Mouse (Mus musculus): ENCODE results near the gene Zcchc7. TPM values are rescaled to one million over a fixed set of nuclear protein-coding genes. Genes with fewer than 3 reads are reported as not detected.

Gene Zcchc7
- total and polyA plus RNA-seq, 3 experiments: 17.8 to 18.2 TPM; not detected in 1

GRCm38 (mm10) chr4:44712786-44713553 lies 42.7 kb upstream of the Zcchc7 start:
- no peaks in the 10 kb centered on the region for H3K9me3 ChIP-seq (replicated peaks; ENCODE audit: insufficient read depth, low read length)
- TF ChIP-seq POLR2AphosphoS5 (IDR thresholded peaks at IDR 0.05; ENCODE audit: borderline replicate concordance, low read depth, low read length): no peak
- TF ChIP-seq MEF2A (IDR thresholded peaks at IDR 0.05; ENCODE audit: extremely low read depth, insufficient replicate concordance, low read depth, low read length, poor library complexity, severe bottlenecking): no peak
- no peak for TF ChIP-seq POLR2A (IDR thresholded peaks at IDR 0.05; ENCODE audit: control insufficient read depth in 1 of 2, insufficient read depth in 1 of 2, low read depth in 1 of 2, low read length in 2 of 2, poor library complexity in 1 of 2)
- TF ChIP-seq CTCF (IDR thresholded peaks at IDR 0.05 in 2 of 3, conservative IDR thresholded peaks at IDR 0.05 in 1 of 3; ENCODE audit: control insufficient read depth in 1 of 3, insufficient read depth in 1 of 3, low read depth in 2 of 3, low read length in 3 of 3, poor library complexity in 1 of 3, severe bottlenecking in 1 of 3): no peak
- no peak for TF ChIP-seq NELFE (IDR thresholded peaks at IDR 0.05; ENCODE audit: low read depth, low read length)
- TF ChIP-seq CHD2 (IDR thresholded peaks at IDR 0.05; ENCODE audit: low read length): no peak
- no peak for TF ChIP-seq ELF1 (IDR thresholded peaks at IDR 0.05; ENCODE audit: low read depth, low read length)
- no peak for TF ChIP-seq TBP (IDR thresholded peaks at IDR 0.05; ENCODE audit: low read depth, low read length)
- TF ChIP-seq ZMIZ1 (IDR thresholded peaks at IDR 0.05; ENCODE audit: low read depth, low read length): no peak
- TF ChIP-seq SMC3 (IDR thresholded peaks at IDR 0.05; ENCODE audit: low read depth, low read length): no peak
- TF ChIP-seq ZC3H11A (IDR thresholded peaks at IDR 0.05; ENCODE audit: low read depth, low read length): no peak
- H3K4me1 ChIP-seq (ENCODE audit: control insufficient read depth in 1 of 2, insufficient read depth in 2 of 2, low read length in 2 of 2): no peaks in the 10 kb centered on the region
- peaks cover 2 to 3% of the 10 kb centered on the region in 2 experiments; a peak in 2 of 4 replicates for H3K27me3 ChIP-seq (ENCODE audit: control insufficient read depth in 1 of 2, insufficient read depth in 2 of 2, low read length in 2 of 2)
- no peaks in the 10 kb centered on the region for H3K36me3 ChIP-seq (ENCODE audit: control insufficient read depth in 1 of 2, insufficient read depth in 2 of 2, low read length in 2 of 2)
- no peak for DNase-seq (ENCODE audit: low read depth, low spot score)
- no peak overlapping the region for H3K27ac ChIP-seq (ENCODE audit: control insufficient read depth, low read depth, low read length)
- no peak overlapping the region for H3K4me3 ChIP-seq (ENCODE audit: control insufficient read depth in 1 of 2, insufficient read depth in 1 of 2, low read depth in 2 of 2, low read length in 2 of 2)
- no peaks in the 10 kb centered on the region for H3K79me2 ChIP-seq (ENCODE audit: control insufficient read depth, insufficient read depth, low read length, poor library complexity)
- H3K9ac ChIP-seq (ENCODE audit: control insufficient read depth, low read depth, low read length, poor library complexity, severe bottlenecking): no peak overlapping the region

- TF ChIP-seq CHD2 (IDR thresholded peaks at IDR 0.05; ENCODE audit: low read length) (no peak), E2F4 (IDR thresholded peaks at IDR 0.05; ENCODE audit: borderline replicate concordance, low read depth, low read length) (no peak), TCF12 (IDR thresholded peaks at IDR 0.05; ENCODE audit: low read depth, low read length) (no peak), ZNF384 (IDR thresholded peaks at IDR 0.05; ENCODE audit: low read depth, low read length) (no peak), MYB (IDR thresholded peaks at IDR 0.05; ENCODE audit: low read depth, low read length) (no peak), RAD21 (IDR thresholded peaks at IDR 0.05; ENCODE audit: low read depth, low read length) (no peak), BHLHE40 (IDR thresholded peaks at IDR 0.05; ENCODE audit: borderline replicate concordance, low read depth, low read length) (no peak), USF2 (IDR thresholded peaks at IDR 0.05; ENCODE audit: borderline replicate concordance in 1 of 2, insufficient read depth in 1 of 2, low read depth in 1 of 2, low read length in 2 of 2) (no peak), ELF1 (IDR thresholded peaks at IDR 0.05; ENCODE audit: low read depth, low read length) (no peak)
- Histone ChIP-seq H3K4me1 (ENCODE audit: control insufficient read depth in 1 of 2, insufficient read depth in 2 of 2, low read length in 2 of 2) (no peaks in the 10 kb centered on the region), H3K9me3 (replicated peaks; ENCODE audit: insufficient read depth, low read length) (no peaks in the 10 kb centered on the region), H3K9ac (ENCODE audit: control insufficient read depth, low read depth, low read length, poor library complexity, severe bottlenecking) (no peak overlapping the region), H3K79me2 (ENCODE audit: control insufficient read depth, insufficient read depth, low read length, poor library complexity) (no peaks in the 10 kb centered on the region), H3K36me3 (ENCODE audit: control insufficient read depth in 1 of 2, insufficient read depth in 2 of 2, low read length in 2 of 2) (no peaks in the 10 kb centered on the region), H3K27me3 (ENCODE audit: control insufficient read depth in 1 of 2, insufficient read depth in 2 of 2, low read length in 2 of 2) (peaks cover 2 to 3% of the 10 kb centered on the region in 2 experiments; a peak in 2 of 4 replicates), H3K4me3 (ENCODE audit: control insufficient read depth in 1 of 2, insufficient read depth in 1 of 2, low read depth in 2 of 2, low read length in 2 of 2) (no peak overlapping the region), H3K27ac (ENCODE audit: control insufficient read depth, low read depth, low read length) (no peak overlapping the region)
- no peak for DNase-seq (ENCODE audit: low read depth, low spot score)
These were observed 42.1 kb upstream of the Zcchc7 start for GRCm38 (mm10) chr4:44713554-44714051.

All from MEL (cell line).